Mouse (Mus musculus): ENCODE data around the gene Atp6ap1. TPM values are rescaled to one million over a fixed set of nuclear protein-coding genes. Genes with fewer than 3 reads are reported as not detected.

Atp6ap1 gene
- polyA plus RNA-seq, 1 experiment from 2014 or later: 75.9 TPM

DNA sequence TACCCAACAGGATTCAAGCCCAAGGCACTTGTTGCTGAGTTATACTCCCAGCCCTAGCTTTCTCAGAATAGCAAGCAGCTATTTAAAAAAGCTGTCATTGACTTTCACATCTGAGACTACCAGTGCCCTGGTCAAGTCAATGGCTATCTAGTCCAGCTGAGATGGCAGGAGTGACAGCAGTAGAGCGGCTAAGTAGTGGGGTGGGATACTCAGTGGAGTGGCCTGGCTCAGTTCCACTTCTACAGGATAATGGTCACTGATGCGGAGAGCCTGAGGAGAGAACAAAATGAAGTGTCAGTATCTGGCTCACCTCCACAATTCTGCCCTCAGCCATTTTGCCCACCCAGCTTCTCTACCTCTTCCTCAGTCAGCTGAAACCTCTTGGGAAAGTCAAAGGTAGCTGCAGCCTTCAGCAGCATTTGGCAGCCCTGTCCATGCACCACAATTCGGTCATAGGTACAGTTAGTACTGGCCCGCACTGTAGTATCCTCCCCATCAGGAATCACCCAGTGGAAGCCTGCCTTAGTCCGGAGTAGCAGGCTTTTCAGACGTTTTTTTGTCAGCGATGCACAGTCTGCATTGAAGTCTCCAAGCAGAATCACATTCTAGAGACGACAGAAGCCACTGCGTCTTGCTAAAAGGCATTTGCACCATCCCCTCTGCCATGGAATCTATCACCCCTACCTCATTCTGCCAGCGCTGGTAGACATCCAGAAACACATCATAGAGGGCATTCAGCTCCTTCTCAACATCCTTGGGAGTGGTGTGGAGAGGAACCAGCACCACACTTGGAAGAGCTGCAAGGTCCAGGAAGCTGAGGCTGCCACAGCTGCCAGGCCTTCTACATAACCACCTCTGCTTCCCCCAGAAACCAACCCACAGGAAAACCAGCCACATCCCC is 23.2 kb upstream of the Atp6ap1 start:
- Histone ChIP-seq H3K9me3 (replicated peaks) (no peaks in the 10 kb centered on the region), H3K27ac (replicated peaks) (peak overlapping the region; percentile 24; the same call in 1 of the 2 replicates), H3K4me3 (replicated peaks) (no peak overlapping the region), H3K36me3 (replicated peaks) (peaks cover 21% of the 10 kb centered on the region), H3K4me2 (no peak overlapping the region), H3K4me1 (replicated peaks) (peaks cover 15% of the 10 kb centered on the region; the same call in 1 of the 2 replicates), H3K27me3 (no peaks in the 10 kb centered on the region), H3K9ac (no peak overlapping the region)
- no peak for ATAC-seq (ENCODE audit: insufficient read depth)
- 19% methylated on average over 10 of the region's 10 CpGs for WGBS (ENCODE audit: insufficient replicate concordance)

DNA sequence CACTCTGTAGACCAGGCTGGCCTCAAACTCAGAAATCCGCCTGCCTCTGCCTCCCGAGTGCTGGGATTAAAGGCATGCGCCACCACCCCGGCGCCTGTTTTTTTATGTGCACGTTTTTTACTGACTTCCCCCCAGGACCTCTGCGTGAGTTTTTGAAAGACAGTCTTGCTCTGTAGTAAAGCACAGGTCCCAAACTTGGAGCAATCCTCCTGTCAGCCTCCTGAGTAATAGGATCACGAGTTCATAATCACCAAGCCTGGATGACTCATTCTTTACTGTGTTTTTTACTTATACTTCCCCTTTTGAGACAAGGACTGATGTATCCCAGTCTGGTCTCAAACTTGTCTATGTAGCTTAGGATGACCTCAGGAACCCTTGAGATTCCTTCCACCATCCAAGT is 19.0 kb upstream of the Atp6ap1 start:
- no peaks in the 10 kb centered on the region for H3K9me3 ChIP-seq (replicated peaks)
- no peak overlapping the region for H3K27ac ChIP-seq (replicated peaks)
- no peak for ATAC-seq (ENCODE audit: insufficient read depth)
- peaks cover 15% of the 10 kb centered on the region; the same call in 1 of the 2 replicates for H3K36me3 ChIP-seq (replicated peaks)
- peaks cover 24% of the 10 kb centered on the region; the same call in 1 of the 2 replicates for H3K4me1 ChIP-seq (replicated peaks)
- H3K4me3 ChIP-seq (replicated peaks): no peak overlapping the region
- no peak overlapping the region for H3K4me2 ChIP-seq
- H3K27me3 ChIP-seq: no peaks in the 10 kb centered on the region
- 58% methylated on average over 8 of the region's 8 CpGs for WGBS (ENCODE audit: insufficient replicate concordance)
- no peak overlapping the region for H3K9ac ChIP-seq

DNA sequence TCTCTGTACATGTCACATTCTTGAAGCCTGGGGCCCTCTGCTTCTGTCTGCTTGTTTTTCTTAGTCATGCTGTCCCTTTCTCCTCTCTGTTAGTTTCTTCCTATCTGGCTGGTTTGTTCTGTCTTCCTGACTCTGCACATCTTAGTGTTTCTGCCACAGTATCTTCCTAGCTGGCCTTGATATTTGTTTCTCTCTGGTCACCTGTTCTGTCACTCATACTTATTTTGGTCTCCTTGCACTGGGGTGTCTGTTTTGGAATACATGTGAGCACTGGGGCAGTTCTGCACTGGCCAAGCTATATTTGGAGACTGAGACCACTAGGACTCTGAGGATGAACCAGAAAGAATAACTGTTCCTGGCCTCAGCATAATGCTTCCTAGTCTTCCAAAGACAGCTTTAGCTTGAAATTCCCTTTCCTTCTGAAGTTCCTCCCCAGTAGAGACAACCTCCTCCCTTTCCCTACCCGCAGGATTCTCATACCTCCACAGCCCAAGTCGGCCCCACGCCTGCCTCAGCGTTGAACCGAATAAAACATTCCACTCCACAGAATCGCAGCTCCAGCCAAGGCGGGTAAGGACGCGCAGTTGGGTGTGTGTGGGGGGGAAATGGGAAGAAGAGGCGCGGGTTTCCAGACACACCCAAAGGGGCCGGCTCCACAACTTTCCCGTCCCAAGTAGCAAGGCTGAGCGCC is 15.7 kb upstream of the Atp6ap1 start:
- 16% methylated on average over 14 of the region's 14 CpGs for WGBS (ENCODE audit: insufficient replicate concordance)
- Histone ChIP-seq H3K27ac (replicated peaks) (peak overlapping the region; percentile 95), H3K27me3 (no peaks in the 10 kb centered on the region), H3K9me3 (replicated peaks) (no peaks in the 10 kb centered on the region), H3K36me3 (replicated peaks) (0 out of 2 replicates have a peak, but pooled peaks cover 7% of the 10 kb centered on the region), H3K4me2 (peak overlapping the region; percentile 83), H3K4me1 (replicated peaks) (peaks cover 35% of the 10 kb centered on the region), H3K9ac (peak overlapping the region; percentile 64), H3K4me3 (replicated peaks) (peak overlapping the region; percentile 66)
- ATAC-seq (ENCODE audit: insufficient read depth): 0 out of 2 replicates have a peak, but pooled peaks have one; percentile 3

DNA sequence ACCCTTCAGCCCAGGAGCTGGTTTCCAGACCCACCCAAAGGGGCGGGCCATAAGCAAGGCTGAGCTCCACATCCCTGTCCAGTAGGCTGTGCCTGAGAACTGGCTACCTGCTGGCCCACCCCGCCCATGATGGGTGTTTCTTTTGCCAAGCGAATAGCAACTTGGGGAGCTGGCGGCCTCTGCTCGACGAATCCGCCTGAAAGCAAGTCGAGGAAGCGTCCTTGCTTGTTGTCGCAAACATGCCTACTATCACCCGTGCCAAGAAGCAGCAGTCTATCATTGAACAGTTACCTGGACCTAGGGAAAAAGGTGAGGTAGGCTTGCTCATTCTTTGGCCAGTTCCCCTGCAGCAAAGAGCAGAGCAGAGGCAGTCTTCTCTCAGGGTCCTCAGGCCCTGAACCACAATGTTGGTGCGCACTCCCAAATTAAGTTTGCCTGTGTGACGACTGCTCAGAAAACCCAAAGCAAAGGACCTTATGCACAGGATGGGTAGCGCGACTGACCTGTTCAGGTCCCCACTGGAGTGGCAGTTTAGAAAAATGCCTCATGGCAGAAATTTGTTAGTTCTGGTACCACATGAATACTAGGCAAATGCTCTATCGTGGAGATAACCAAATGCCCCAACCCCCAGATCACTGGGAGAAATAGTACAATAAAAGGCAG is 15.0 kb upstream of the Atp6ap1 start, which contains the start of the genes Taz and Dnase1l1:
Gene Taz (plus strand): TSS at position 181 of the 663 bp plus-strand sequence.
Gene Dnase1l1 (minus strand): TSS at position 606 of the 663 bp plus-strand sequence.
- H3K4me2 ChIP-seq: peak within 1 kb of the TSS; percentile 83
- H3K27ac ChIP-seq (replicated peaks): peak within 1 kb of the TSS; percentile 95
- ATAC-seq (ENCODE audit: insufficient read depth): peak; percentile 95
- no peaks in the 10 kb centered on the region for H3K9me3 ChIP-seq (replicated peaks)
- H3K36me3 ChIP-seq (replicated peaks): 0 out of 2 replicates have a peak, but pooled peaks cover under 1% of the 10 kb centered on the region
- peaks cover 35% of the 10 kb centered on the region for H3K4me1 ChIP-seq (replicated peaks)
- H3K9ac ChIP-seq: peak within 1 kb of the TSS; percentile 74
- WGBS (ENCODE audit: insufficient replicate concordance): 17% methylated on average over 16 of the region's 16 CpGs
- no peaks in the 10 kb centered on the region for H3K27me3 ChIP-seq
- peak within 1 kb of the TSS; percentile 66 for H3K4me3 ChIP-seq (replicated peaks)

DNA sequence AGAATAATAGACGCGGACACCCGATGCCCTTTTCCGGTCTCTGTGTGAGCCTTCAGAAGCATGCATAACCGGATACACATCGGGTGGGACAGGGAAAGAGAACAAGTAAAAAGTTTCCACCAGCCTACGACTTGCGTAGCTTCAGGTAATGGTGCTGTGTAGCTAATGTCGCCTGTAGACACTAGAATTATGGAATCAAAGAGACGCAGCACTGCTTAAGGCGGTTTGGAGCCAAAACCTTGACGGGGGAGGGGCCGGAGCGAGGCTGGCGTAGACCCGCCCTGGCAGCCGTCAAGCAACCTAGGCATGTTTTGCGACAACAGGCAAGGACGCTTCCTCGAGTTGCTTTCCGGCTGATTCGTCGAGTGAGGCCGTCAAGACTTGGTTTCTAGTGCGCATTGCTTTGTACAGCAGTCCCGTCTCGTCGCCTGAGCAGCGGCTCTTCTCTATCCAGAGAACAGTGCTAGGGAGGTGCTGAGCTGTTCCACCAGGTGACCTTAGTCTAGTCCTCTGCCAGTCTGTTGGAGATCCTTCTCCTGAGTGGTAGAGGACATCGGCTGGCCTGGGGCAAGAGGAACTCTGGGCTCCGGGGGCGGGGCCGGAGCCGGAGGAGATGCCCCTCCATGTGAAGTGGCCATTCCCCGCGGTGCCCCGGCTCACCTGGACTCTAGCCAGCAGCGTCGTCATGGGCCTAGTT is 14.4 kb upstream of the Atp6ap1 start:
- Histone ChIP-seq H3K4me3 (replicated peaks) (peak overlapping the region; percentile 66), H3K27ac (replicated peaks) (peak overlapping the region; percentile 95), H3K4me1 (replicated peaks) (peaks cover 35% of the 10 kb centered on the region), H3K36me3 (replicated peaks) (no peaks in the 10 kb centered on the region), H3K9ac (peak overlapping the region; percentile 74), H3K9me3 (replicated peaks) (no peaks in the 10 kb centered on the region), H3K27me3 (no peaks in the 10 kb centered on the region), H3K4me2 (peak overlapping the region; percentile 83)
- WGBS (ENCODE audit: insufficient replicate concordance): 19% methylated on average over 39 of the region's 39 CpGs
- peak; percentile 54 for ATAC-seq (ENCODE audit: insufficient read depth)

DNA sequence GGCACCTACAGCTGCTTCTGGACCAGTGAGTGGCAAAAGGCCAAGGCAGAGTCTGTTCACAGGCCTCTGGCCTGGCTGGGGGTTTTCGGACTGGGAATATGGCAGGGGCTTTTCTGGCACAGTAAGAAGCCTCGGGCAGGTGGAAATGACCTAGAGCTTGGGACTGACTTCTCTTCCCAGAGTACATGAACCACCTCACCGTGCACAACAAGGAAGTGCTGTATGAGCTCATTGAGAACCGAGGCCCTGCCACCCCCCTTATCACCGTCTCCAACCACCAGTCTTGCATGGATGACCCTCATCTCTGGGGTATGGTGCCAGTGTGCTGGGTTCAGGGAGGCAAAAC is 13.8 kb upstream of the Atp6ap1 start:
- H3K27me3 ChIP-seq: no peaks in the 10 kb centered on the region
- no peaks in the 10 kb centered on the region for H3K36me3 ChIP-seq (replicated peaks)
- H3K9me3 ChIP-seq (replicated peaks): no peaks in the 10 kb centered on the region
- 22% methylated on average over 5 of the region's 5 CpGs for WGBS (ENCODE audit: insufficient replicate concordance)
- no peak for ATAC-seq (ENCODE audit: insufficient read depth)
- peak overlapping the region; percentile 95 for H3K27ac ChIP-seq (replicated peaks)
- peaks cover 35% of the 10 kb centered on the region for H3K4me1 ChIP-seq (replicated peaks)
- H3K9ac ChIP-seq: peak overlapping the region; percentile 74
- peak overlapping the region; percentile 66 for H3K4me3 ChIP-seq (replicated peaks)
- peak overlapping the region; percentile 83 for H3K4me2 ChIP-seq

DNA sequence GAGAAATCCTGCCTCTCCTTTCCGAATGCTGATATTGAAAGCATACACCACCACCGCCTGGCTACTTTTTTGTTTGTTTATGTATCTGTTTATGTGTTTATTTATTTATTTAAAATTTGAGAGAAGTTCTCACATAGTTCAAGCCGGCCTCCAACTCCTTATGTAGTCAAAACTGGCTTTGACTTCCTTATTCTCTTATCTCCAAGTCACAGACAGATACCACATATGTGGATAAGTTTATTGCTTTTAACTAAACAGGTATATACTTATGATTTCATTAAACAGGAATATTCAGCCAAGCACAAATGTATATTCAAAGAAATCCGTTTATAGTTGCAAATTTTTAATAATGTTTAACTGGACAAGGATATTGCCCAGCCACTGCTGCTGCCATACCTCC is 3.5 kb upstream of the Atp6ap1 start:
- Histone ChIP-seq H3K27ac (replicated peaks) (no peak overlapping the region), H3K4me2 (no peak overlapping the region), H3K9ac (no peak overlapping the region), H3K36me3 (replicated peaks) (0 out of 2 replicates have a peak, but pooled peaks cover 11% of the 10 kb centered on the region), H3K4me1 (replicated peaks) (peaks cover 7% of the 10 kb centered on the region; the same call in 1 of the 2 replicates), H3K27me3 (no peaks in the 10 kb centered on the region), H3K9me3 (replicated peaks) (no peaks in the 10 kb centered on the region), H3K4me3 (replicated peaks) (no peak overlapping the region)
- 37% methylated on average over 4 of the region's 4 CpGs for WGBS (ENCODE audit: insufficient replicate concordance)
- ATAC-seq (ENCODE audit: insufficient read depth): no peak

DNA sequence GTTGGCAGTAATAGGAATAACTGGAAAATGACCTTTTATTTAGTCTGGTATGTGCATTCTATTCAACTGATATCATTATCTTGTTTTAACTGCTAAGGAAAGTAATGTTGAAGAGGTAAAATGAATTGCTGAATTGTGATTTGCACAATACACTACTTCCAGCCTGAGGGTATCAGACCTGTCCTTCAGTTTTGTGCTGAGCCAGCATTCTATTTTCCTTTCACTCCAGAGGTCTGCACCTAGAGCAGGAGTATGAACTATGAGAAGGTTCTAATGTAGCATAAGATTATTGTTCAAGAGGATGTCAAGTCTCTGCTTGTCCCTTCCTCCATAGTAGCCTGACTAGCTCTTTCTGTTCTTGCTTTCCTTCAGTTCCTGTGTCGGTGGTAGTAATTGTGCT is 1.5 kb downstream of the Atp6ap1 start:
- Histone ChIP-seq H3K4me2 (peak overlapping the region; percentile 55), H3K4me3 (replicated peaks) (peak overlapping the region; percentile 10; the same call in 1 of the 2 replicates), H3K36me3 (replicated peaks) (peaks cover 36% of the 10 kb centered on the region), H3K9me3 (replicated peaks) (no peaks in the 10 kb centered on the region), H3K27ac (replicated peaks) (no peak overlapping the region; the same call in 1 of the 2 replicates), H3K4me1 (replicated peaks) (peaks cover 15% of the 10 kb centered on the region), H3K9ac (no peak overlapping the region), H3K27me3 (no peaks in the 10 kb centered on the region)
- WGBS (ENCODE audit: insufficient replicate concordance): 44% methylated on average over 1 of the region's 1 CpGs
- no peak for ATAC-seq (ENCODE audit: insufficient read depth)

DNA sequence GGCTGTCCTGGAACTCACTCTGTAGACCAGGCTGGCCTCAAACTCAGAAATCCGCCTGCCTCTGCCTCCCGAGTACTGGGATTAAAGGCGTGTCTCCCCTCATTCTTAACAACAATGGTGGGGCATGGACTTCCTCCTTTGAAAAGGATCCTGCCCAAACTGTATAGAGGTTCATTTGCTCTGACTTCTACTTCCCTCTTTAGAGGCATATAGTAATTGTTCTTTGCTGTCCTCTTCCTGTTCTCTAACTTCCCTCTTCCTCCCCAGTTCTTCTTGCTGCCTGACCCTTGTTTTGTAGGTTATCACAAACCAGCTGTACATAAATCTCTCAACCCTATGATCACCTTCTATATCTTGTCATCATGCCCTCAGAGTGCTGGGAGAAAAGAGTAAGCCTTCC is 2.8 kb downstream of the Atp6ap1 start:
- H3K36me3 ChIP-seq (replicated peaks): peaks cover 47% of the 10 kb centered on the region
- ATAC-seq (ENCODE audit: insufficient read depth): no peak

More for the DNA sequence above, 2.8 kb downstream of the Atp6ap1 start:
- Histone ChIP-seq H3K4me2 (no peak overlapping the region), H3K4me1 (replicated peaks) (peaks cover 22% of the 10 kb centered on the region), H3K4me3 (replicated peaks) (no peak overlapping the region), H3K9ac (no peak overlapping the region), H3K9me3 (replicated peaks) (no peaks in the 10 kb centered on the region), H3K27me3 (no peaks in the 10 kb centered on the region), H3K27ac (replicated peaks) (peak overlapping the region; percentile 51; the same call in 1 of the 2 replicates)
- whole genome bisulfite sequencing (ENCODE audit: insufficient replicate concordance): 56% methylated on average over 3 of the region's 3 CpGs
